Mouse (Mus musculus) ES-E14 (cell line): ENCODE measurements around the gene Dixdc1. TPM values are rescaled to one million over a fixed set of nuclear protein-coding genes. Genes with fewer than 3 reads are reported as not detected.

Experiments used
- DNase-seq: peaks from one replicate; pipeline ENCODE4 v3.0.0-alpha.2; 2013; ENCODE audit warnings: low read depth, low spot score
- H3K27ac ChIP-seq: 2 replicates; pipeline ENCODE4 v1.5.1; 2012; ENCODE audit warnings: low read depth, mild to moderate bottlenecking, low read length, moderate library complexity, mixed read lengths; ENCODE audit not compliant: poor library complexity, insufficient read depth, severe bottlenecking
- H3K36me3 ChIP-seq: 2 replicates; pipeline ENCODE4 v1.6.1; 2012; ENCODE audit warnings: mild to moderate bottlenecking, low read length, moderate library complexity, mixed read lengths; ENCODE audit not compliant: control insufficient read depth, poor library complexity, insufficient read depth, severe bottlenecking
- H3K4me1 ChIP-seq, 2 experiments: fragments of 150-350 bp in 1 of 2; sonication (generic) in 1 of 2; 2 replicates each; pipeline ENCODE4 v1.6.1; 2012; ENCODE audit warnings: low read length in 2 of 2, mild to moderate bottlenecking in 1 of 2, mixed read lengths in 1 of 2; ENCODE audit not compliant: control insufficient read depth in 2 of 2, insufficient read depth in 2 of 2, poor library complexity in 1 of 2
- H3K4me3 ChIP-seq, 2 experiments: fragments of 150-350 bp in 1 of 2; sonication (generic) in 1 of 2; 2 replicates each; pipeline ENCODE4 v1.5.1; 2012; ENCODE audit warnings: low read length in 2 of 2, low read depth in 1 of 2, mild to moderate bottlenecking in 1 of 2, mixed read lengths in 1 of 2; ENCODE audit not compliant: insufficient read depth in 1 of 2, poor library complexity in 1 of 2, severe bottlenecking in 1 of 2
- H3K9ac ChIP-seq: 2 replicates; pipeline ENCODE4 v1.6.1; 2012; ENCODE audit warnings: low read depth, mild to moderate bottlenecking, low read length, mixed read lengths; ENCODE audit not compliant: poor library complexity, insufficient read depth, severe bottlenecking
- H3K9me3 ChIP-seq: fragments of 150-350 bp; sonication (generic); 2 replicates; pipeline ENCODE4 v1.6.1; 2012; ENCODE audit warnings: low read depth, mild to moderate bottlenecking, low read length; ENCODE audit not compliant: control insufficient read depth, insufficient read depth
- CHD2 ChIP-seq: IDR thresholded peaks from 2 replicates; pipeline ENCODE4 v1.6.1; 2014; ENCODE audit warnings: mild to moderate bottlenecking, low read depth, low read length, inconsistent platforms
- HCFC1 ChIP-seq: IDR thresholded peaks from 2 replicates; pipeline ENCODE4 v1.6.1; 2012; ENCODE audit warnings: low read length, inconsistent platforms, borderline replicate concordance; ENCODE audit not compliant: insufficient read depth
- MAFK ChIP-seq: IDR thresholded peaks from 2 replicates; pipeline ENCODE4 v1.6.1; 2014; ENCODE audit warnings: mild to moderate bottlenecking, low read depth, low read length, inconsistent platforms; ENCODE audit not compliant: insufficient read depth
- ZC3H11A ChIP-seq: IDR thresholded peaks from 2 replicates; pipeline ENCODE4 v1.6.1; 2012; ENCODE audit warnings: low read depth, mild to moderate bottlenecking, inconsistent platforms, low read length, borderline replicate concordance
- ZNF384 ChIP-seq: IDR thresholded peaks from 2 replicates; pipeline ENCODE4 v1.6.1; 2012; ENCODE audit warnings: low read depth, low read length, inconsistent platforms
- in situ Hi-C, 2 experiments: fragments of 600-800 bp; cut with MboI; formaldehyde crosslinking; loops; one replicate each; pipeline ENCODE4 v1.15.1; 2025; ENCODE audit warnings: low sequenced_read_pairs in 2 of 2, inconsistent platforms in 1 of 2; ENCODE audit not compliant: unreplicated experiment in 2 of 2
- total RNA-seq: library from RNA; depleted of rRNA; stranded (reverse); fragments of 300-350 nt; gene quantifications from 2 replicates; pipeline ENCODE4 v1.2.3, GENCODE M21; 2012; rRNA removed

The Dixdc1 gene
- total RNA-seq, 1 experiment = 4.1 TPM

GRCm38 (mm10) chr9:50617794-50618330 is 121.5 kb downstream of the Dixdc1 start:
- H3K4me3 ChIP-seq = no peak overlapping the region; a peak in 1 of 4 replicates
- H3K4me1 ChIP-seq = peaks cover 2 to 4% of the 10 kb centered on the region in 2 experiments; a peak in 1 of 4 replicates
- H3K9me3 ChIP-seq = no peaks in the 10 kb centered on the region
- H3K36me3 ChIP-seq = peaks cover 5% of the 10 kb centered on the region
- H3K9ac ChIP-seq = no peak overlapping the region
- no peak for DNase-seq
- no peak overlapping the region for H3K27ac ChIP-seq
- no peak for TF ChIP-seq CHD2
- TF ChIP-seq ZNF384 = no peak
- TF ChIP-seq HCFC1 = no peak
- no peak for TF ChIP-seq MAFK
- TF ChIP-seq ZC3H11A = no peak
- in situ Hi-C loops = no loop called here

GRCm38 (mm10) chr9:50616766-50617603 is 122.3 kb downstream of the Dixdc1 start, which contains the start of the genes Pih1d2 and Nkapd1:
Gene Pih1d2 (plus strand): TSS chr9:50617321.
Gene Nkapd1 (minus strand): TSS chr9:50617464.
- no peaks in the 10 kb centered on the region for H3K9me3 ChIP-seq
- H3K36me3 ChIP-seq = peaks cover 5% of the 10 kb centered on the region
- peak within 1 kb of the TSS; percentile 67 for H3K27ac ChIP-seq
- peak within 1 kb of the TSS; percentile 78 to 86 for H3K4me3 ChIP-seq
- peaks cover 2 to 4% of the 10 kb centered on the region in 2 experiments; a peak in 1 of 4 replicates for H3K4me1 ChIP-seq
- no peak for TF ChIP-seq MAFK
- peak; percentile 82; the same call in 1 of the 2 replicates for TF ChIP-seq HCFC1
- DNase-seq = peak; percentile 89
- in situ Hi-C loops = no loop called here
- peak within 1 kb of the TSS; percentile 89 for H3K9ac ChIP-seq

GRCm38 (mm10) chr9:50616161-50616560 is 123.2 kb downstream of the Dixdc1 start:
- no peaks in the 10 kb centered on the region for H3K9me3 ChIP-seq
- peak overlapping the region; percentile 78 to 86 for H3K4me3 ChIP-seq
- H3K4me1 ChIP-seq = peaks cover 2 to 4% of the 10 kb centered on the region in 2 experiments; a peak in 1 of 4 replicates
- in situ Hi-C loops = no loop called here
- H3K9ac ChIP-seq = peak overlapping the region; percentile 89
- no peak for DNase-seq
- H3K36me3 ChIP-seq = peaks cover 5% of the 10 kb centered on the region
- H3K27ac ChIP-seq = no peak overlapping the region; the same call in 1 of the 2 replicates
- TF ChIP-seq HCFC1 = no peak
- no peak for TF ChIP-seq CHD2
- TF ChIP-seq ZC3H11A = no peak
- TF ChIP-seq ZNF384 = no peak
- TF ChIP-seq MAFK = no peak

Other genes starting within 250 kb of the Dixdc1 start
- 9.4 and 18.3 TPM in 2 replicates for gene Plet1, start 245.0 kb downstream of the Dixdc1 start, total RNA-seq
- 6.8 and 7.6 TPM in 2 replicates for gene Pts, start 210.8 kb downstream of the Dixdc1 start, total RNA-seq
- gene Il18, start 184.7 kb downstream of the Dixdc1 start, total RNA-seq = 0.32 and 0.49 TPM in 2 replicates
- gene Bco2, start 184.3 kb downstream of the Dixdc1 start, total RNA-seq = 0.22 and 0.26 TPM in 2 replicates
- 0.94 TPM in 1 of 2 replicates, not detected in the other for gene Tex12, start 178.2 kb downstream of the Dixdc1 start, total RNA-seq
- 160 and 168 TPM in 2 replicates for gene Sdhd, start 135.7 kb downstream of the Dixdc1 start, total RNA-seq
- 133 and 179 TPM in 2 replicates for gene Timm8b, start 135.6 kb downstream of the Dixdc1 start, total RNA-seq
- 2.3 and 3.3 TPM in 2 replicates for gene Pih1d2, start 122.2 kb downstream of the Dixdc1 start, total RNA-seq
- gene Nkapd1, start 122.1 kb downstream of the Dixdc1 start, total RNA-seq = 16.1 and 17.8 TPM in 2 replicates
- 43.4 and 46.3 TPM in 2 replicates for gene Dlat, start 79.7 kb downstream of the Dixdc1 start, total RNA-seq
- 2.2 and 2.3 TPM in 2 replicates for gene 2310030G06Rik, start 7.0 kb upstream of the Dixdc1 start, total RNA-seq
- gene Cryab, start 11.8 kb upstream of the Dixdc1 start, total RNA-seq = 18.9 and 57.4 TPM in 2 replicates
- gene Hspb2, start 12.8 kb upstream of the Dixdc1 start, total RNA-seq = 9.6 and 10.9 TPM in 2 replicates
- 5.8 and 7.6 TPM in 2 replicates for gene Fdxacb1, start 28.7 kb upstream of the Dixdc1 start, total RNA-seq
- 30.8 and 49.1 TPM in 2 replicates for gene Alg9, start 35.5 kb upstream of the Dixdc1 start, total RNA-seq
- 6.8 and 7.0 TPM in 2 replicates for gene 1110032A03Rik, start 36.0 kb upstream of the Dixdc1 start, total RNA-seq
- 29.5 and 41.6 TPM in 2 replicates for gene Ppp2r1b, start 105.8 kb upstream of the Dixdc1 start, total RNA-seq